In the genomic region with DNA sequence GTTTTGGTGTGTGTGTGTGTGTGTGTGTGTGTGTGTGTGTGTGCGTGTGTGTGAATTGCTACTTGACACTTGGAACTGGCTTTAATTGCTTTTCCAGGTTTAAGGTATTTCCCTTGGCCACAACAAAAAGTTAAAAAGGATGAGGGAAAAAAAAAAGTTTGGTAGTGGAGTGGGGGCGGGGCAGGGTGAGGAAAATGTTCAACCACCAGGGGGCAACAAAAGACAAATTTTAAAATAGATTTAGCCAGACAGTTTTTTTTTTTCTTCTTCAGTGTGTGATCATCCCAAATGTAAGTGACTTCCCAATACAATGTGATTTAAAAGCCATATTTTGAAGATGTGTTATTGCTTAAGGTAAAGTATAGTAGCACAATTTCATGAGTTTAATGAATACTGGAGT, we compare ENCODE assay signal across 8 mouse cellular contexts. TPM values are rescaled to one million over a fixed set of nuclear protein-coding genes. Genes with fewer than 3 reads are reported as not detected.
DNase-seq lines count a peak whose midpoint lies in the region; ATAC-seq and TF ChIP-seq lines count a peak whose summit lies in the region.

No protein-coding gene starts in this region.

- no peak overlapping the region for H3K27ac ChIP-seq in ES-E14 (ENCODE audit: insufficient read depth, low read depth, low read length, poor library complexity, severe bottlenecking)
- H3K27ac ChIP-seq in heart, embryonic 16.5 days (ENCODE audit: low read length), result no peak overlapping the region

- 0 out of 4 replicates have a peak, but pooled peaks cover 0 to 1% of the 10 kb centered on the region in 2 experiments for H3K4me1 ChIP-seq in ES-E14 (ENCODE audit: control insufficient read depth in 2 of 2, insufficient read depth in 2 of 2, low read length in 2 of 2, poor library complexity in 1 of 2)
- peaks cover 16% of the 10 kb centered on the region for H3K4me1 ChIP-seq in heart, embryonic 16.5 days (ENCODE audit: control insufficient read depth, insufficient read depth, low read length)

- peak; percentile 49 to 51 for DNase-seq in frontal cortex, postnatal 25 days (ENCODE audit: low spot score in 2 of 2)
- peak; percentile 29 for DNase-seq in ES-E14 (ENCODE audit: low read depth, low spot score)
- peak; percentile 77 for DNase-seq in embryo, embryonic 10.5 days (ENCODE audit: low spot score)
- DNase-seq in layer of hippocampus, adult 9-11 months, result peak; percentile 39
- peak; percentile 52 to 73 for DNase-seq in lung, postnatal 4 days
- no peak for DNase-seq in natural killer cell, adult 2 months (ENCODE audit: low spot score in 2 of 2)

- in situ Hi-C loops in ES-E14 (cut with MboI; ENCODE audit: low sequenced_read_pairs in 2 of 2, unreplicated experiment in 2 of 2), result loop anchor here (5.0 to 25.0 kb wide), 5 partner anchors 607 to 1440 kb away; no protein-coding TSS in a partner anchor

- no peaks in the 10 kb centered on the region for H3K9me3 ChIP-seq in ES-E14 (ENCODE audit: control insufficient read depth, insufficient read depth, low read depth, low read length)
- no peaks in the 10 kb centered on the region for H3K9me3 ChIP-seq in heart, embryonic 16.5 days (replicated peaks; ENCODE audit: control insufficient read depth, low read length)

- H3K36me3 ChIP-seq in ES-E14 (ENCODE audit: control insufficient read depth, insufficient read depth, low read length, poor library complexity, severe bottlenecking), result no peaks in the 10 kb centered on the region
- H3K36me3 ChIP-seq in heart, embryonic 16.5 days (ENCODE audit: control insufficient read depth, insufficient read depth), result no peaks in the 10 kb centered on the region

- WGBS in heart, embryonic 16.5 days, result 17% methylated on average over 2 of the region's 2 CpGs

- H3K27me3 ChIP-seq in heart, embryonic 16.5 days (ENCODE audit: control insufficient read depth, insufficient read depth, low read length), result no peaks in the 10 kb centered on the region

- H3K4me3 ChIP-seq in ES-E14 (ENCODE audit: insufficient read depth in 1 of 2, low read depth in 1 of 2, low read length in 2 of 2, poor library complexity in 1 of 2, severe bottlenecking in 1 of 2), result no peak overlapping the region
- H3K4me3 ChIP-seq in heart, embryonic 16.5 days (ENCODE audit: low read length), result no peak overlapping the region

- no peak for ATAC-seq in frontal cortex, adult (ENCODE audit: low TSS enrichment)
- ATAC-seq in heart, embryonic 16.5 days (replicated peaks; ENCODE audit: extremely low read depth, insufficient read depth, low FRiP score), result no peak

- H3K9ac ChIP-seq in ES-E14 (ENCODE audit: insufficient read depth, low read depth, low read length, poor library complexity, severe bottlenecking), result no peak overlapping the region
- H3K9ac ChIP-seq in heart, embryonic 16.5 days (ENCODE audit: low read length), result no peak overlapping the region

- H3K4me2 ChIP-seq in heart, embryonic 16.5 days (ENCODE audit: low read depth, low read length), result peak overlapping the region; percentile 50

TF ChIP-seq in ES-E14, 5 proteins besides CTCF, POLR2A, EP300 and RAD21:
- TF ChIP-seq CHD2 (IDR thresholded peaks at IDR 0.05; ENCODE audit: low read depth, low read length) (peak; percentile 75), ZNF384 (IDR thresholded peaks at IDR 0.05; ENCODE audit: low read depth, low read length) (peak; percentile 97), ZC3H11A (IDR thresholded peaks at IDR 0.05; ENCODE audit: borderline replicate concordance, low read depth, low read length) (peak; percentile 71), HCFC1 (IDR thresholded peaks at IDR 0.05; ENCODE audit: borderline replicate concordance, insufficient read depth, low read length) (no peak), MAFK (IDR thresholded peaks at IDR 0.05; ENCODE audit: insufficient read depth, low read depth, low read length) (no peak)

RNA-seq across cellular contexts. Expression of a gene that starts 4.7 kb away (rescaled TPM):
- total RNA-seq in ES-E14 (2012; rRNA removed), result 7.6 and 8.3 TPM in 2 replicates
- 40.1 and 47.4 TPM in 2 replicates for polyA plus RNA-seq in heart, embryonic 16.5 days (2015; fragmentation: Nextera tagmentation; extraction: Ambion mirVana)

Comparison
In these comparisons a context has a peak if more than half of its experiments do, and no peak if none do; other contexts are left out.
1. DNase-seq: peak in frontal cortex, postnatal 25 days (2 of 2), ES-E14 (single experiment), embryo, embryonic 10.5 days (single experiment), layer of hippocampus, adult 9-11 months (single experiment) and lung, postnatal 4 days (2 of 2); none in natural killer cell, adult 2 months (0 of 2).